Mouse (Mus musculus): ENCODE data around the gene Vps39.

DNA sequence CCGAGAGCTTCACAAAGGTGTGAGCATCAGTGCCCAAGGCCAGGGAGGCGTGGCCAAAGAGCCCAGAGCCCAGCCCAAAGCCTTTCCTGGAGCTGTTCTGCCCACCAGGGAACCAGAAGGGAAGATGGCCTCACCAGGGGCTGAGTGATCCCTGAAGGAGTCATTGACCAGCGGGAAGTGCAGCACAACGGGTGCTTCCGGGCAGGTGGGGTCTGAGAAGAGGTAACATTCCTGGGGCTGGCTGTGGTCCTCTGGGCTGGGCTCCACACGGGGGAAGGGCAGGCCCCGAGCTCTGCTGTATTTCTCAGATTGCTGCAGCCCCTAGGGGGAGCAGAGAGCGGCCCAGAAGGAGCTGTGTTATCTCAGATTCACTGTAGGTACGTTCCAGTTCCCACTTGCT, 84.3 kb downstream of the Vps39 start:
- TF ChIP-seq CTCF (IDR thresholded peaks at IDR 0.05; ENCODE audit: extremely low read depth, insufficient read length, insufficient replicate concordance, low read depth, low read length), result no peak
- TF ChIP-seq POLR2A (IDR thresholded peaks at IDR 0.05; ENCODE audit: low read depth, low read length), result no peak

Data from small intestine, adult 2 months (tissue).